Mouse (Mus musculus) G1E (cell line): Measurements from ENCODE around the gene Olfr159. TPM values are rescaled to one million over a fixed set of nuclear protein-coding genes. Genes with fewer than 3 reads are reported as not detected.

Source experiments
- ATAC-seq: 2 replicates; pipeline ENCODE4 v1.8.0; 2016; ENCODE audit warnings: mild to moderate bottlenecking; ENCODE audit not compliant: insufficient number of reproducible peaks, poor library complexity, low FRiP score, severe bottlenecking; ENCODE audit errors: extremely low read depth
- DNase-seq: peaks from one replicate; pipeline ENCODE4 v3.0.0; 2012; ENCODE audit warnings: low spot score
- H3K27me3 ChIP-seq: 2 replicates; pipeline ENCODE4 v1.6.1; 2012; ENCODE audit warnings: mild to moderate bottlenecking, low read length, inconsistent platforms; ENCODE audit not compliant: insufficient read depth
- H3K36me3 ChIP-seq: replicated peaks from 2 replicates; pipeline ENCODE3; 2012; ENCODE audit warnings: mild to moderate bottlenecking, inconsistent platforms
- H3K4me1 ChIP-seq: 2 replicates; pipeline ENCODE4 v1.6.1; 2012; ENCODE audit warnings: low read depth, low read length, inconsistent platforms, mixed read lengths; ENCODE audit not compliant: insufficient read depth
- H3K4me3 ChIP-seq: 2 replicates; pipeline ENCODE4 v1.5.1; 2012; ENCODE audit warnings: low read depth, mild to moderate bottlenecking, inconsistent platforms, low read length, moderate library complexity, mixed read lengths
- H3K9me3 ChIP-seq: replicated peaks from 2 replicates; pipeline ENCODE4 v1.6.1; 2012; ENCODE audit warnings: inconsistent platforms
- CTCF ChIP-seq: IDR thresholded peaks from 2 replicates; pipeline ENCODE4 v1.5.1; 2012; ENCODE audit warnings: low read depth, low read length, inconsistent platforms, mixed read lengths
- GATA1 ChIP-seq: IDR thresholded peaks from 2 replicates; pipeline ENCODE4 v1.6.1; 2012; ENCODE audit warnings: borderline replicate concordance, low read length, inconsistent platforms, mixed read lengths
- GATA2 ChIP-seq: IDR thresholded peaks from 2 replicates; pipeline ENCODE4 v1.6.1; 2012; ENCODE audit warnings: low read depth, low read length, inconsistent platforms, borderline replicate concordance
- POLR2AphosphoS5 ChIP-seq: IDR thresholded peaks from 2 replicates; pipeline ENCODE4 v1.6.1; 2012; ENCODE audit warnings: low read depth, low read length, inconsistent platforms; ENCODE audit not compliant: insufficient replicate concordance
- TAL1 ChIP-seq: conservative IDR thresholded peaks from 2 replicates; pipeline ENCODE4 v1.6.1; 2012; ENCODE audit warnings: low read depth, low read length, inconsistent platforms, mixed read lengths
- polyA plus RNA-seq: library from polyadenylated mRNA; stranded (reverse); fragments of >175 nt; gene quantifications from 2 replicates; pipeline ENCODE4 v1.2.3, GENCODE M21; 2012
- total RNA-seq, 2 experiments: library from RNA; stranded (forward) in 1 of 2; stranded (reverse) in 1 of 2; fragments of 200-1000 nt in 1 of 2; fragments of >200 nt in 1 of 2; fragmentation: Nextera tagmentation in 1 of 2; gene quantifications; 2 replicates each; pipeline ENCODE4 v1.2.3; 2014 to 2017

Olfr159 gene
- total and polyA plus RNA-seq, 3 experiments: not detected

DNA sequence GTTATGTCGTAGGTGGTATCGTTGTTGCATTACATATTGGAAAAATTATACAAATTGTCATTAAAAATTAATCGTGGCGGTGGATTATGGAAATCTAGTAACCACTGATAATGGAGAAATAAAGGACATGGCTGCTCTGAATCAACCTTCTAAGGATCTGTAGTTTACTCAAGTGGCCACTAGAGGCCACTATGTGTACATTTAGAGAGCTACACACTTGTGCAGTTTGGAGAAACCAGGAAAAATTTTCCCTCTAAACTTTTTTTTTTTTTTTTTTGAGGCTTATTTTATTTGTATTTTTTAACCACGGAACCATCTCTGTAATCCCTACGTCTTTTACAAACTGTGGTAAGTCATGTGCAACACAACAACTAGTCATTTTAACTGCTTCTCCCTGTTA lies 25.6 kb downstream of the Olfr159 start:
- H3K27me3 ChIP-seq: peaks cover 4% of the 10 kb centered on the region; the same call in 1 of the 2 replicates
- no peaks in the 10 kb centered on the region for H3K9me3 ChIP-seq
- no peaks in the 10 kb centered on the region for H3K4me1 ChIP-seq
- H3K4me3 ChIP-seq: no peak overlapping the region
- H3K36me3 ChIP-seq: no peaks in the 10 kb centered on the region
- ATAC-seq (no peak), DNase-seq (no peak)
- TF ChIP-seq GATA1: no peak
- TF ChIP-seq GATA2: no peak
- no peak for TF ChIP-seq CTCF
- TF ChIP-seq POLR2AphosphoS5: no peak
- TF ChIP-seq TAL1: no peak

DNA sequence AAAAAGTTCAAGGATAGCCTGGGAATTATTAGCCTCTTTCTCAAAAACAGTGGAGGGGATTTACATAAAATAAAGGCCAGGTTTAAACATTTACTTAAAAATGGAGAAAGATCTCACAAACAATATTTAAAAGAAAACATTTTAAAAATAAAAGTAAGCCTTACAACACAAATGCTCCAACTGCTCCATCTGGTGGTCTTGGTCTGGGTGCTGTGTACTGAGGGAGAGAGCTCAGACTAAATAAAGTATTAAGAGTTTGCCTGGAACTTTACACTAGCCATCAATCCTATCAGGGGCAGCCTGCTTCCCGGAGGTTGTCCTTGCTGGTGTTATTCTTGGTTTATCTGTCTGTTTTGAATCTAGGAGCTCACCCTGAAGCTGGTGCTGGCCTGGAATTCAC lies 27.7 kb downstream of the Olfr159 start:
- ATAC-seq: no peak
- H3K4me3 ChIP-seq: no peak overlapping the region
- H3K4me1 ChIP-seq: no peaks in the 10 kb centered on the region
- TF ChIP-seq GATA2: no peak
- TF ChIP-seq CTCF: no peak
- no peak for TF ChIP-seq POLR2AphosphoS5
- TF ChIP-seq GATA1: no peak
- TF ChIP-seq TAL1: no peak
- no peaks in the 10 kb centered on the region for H3K36me3 ChIP-seq
- no peak for DNase-seq
- H3K9me3 ChIP-seq: no peaks in the 10 kb centered on the region
- H3K27me3 ChIP-seq: peaks cover 7% of the 10 kb centered on the region; the same call in 1 of the 2 replicates

DNA sequence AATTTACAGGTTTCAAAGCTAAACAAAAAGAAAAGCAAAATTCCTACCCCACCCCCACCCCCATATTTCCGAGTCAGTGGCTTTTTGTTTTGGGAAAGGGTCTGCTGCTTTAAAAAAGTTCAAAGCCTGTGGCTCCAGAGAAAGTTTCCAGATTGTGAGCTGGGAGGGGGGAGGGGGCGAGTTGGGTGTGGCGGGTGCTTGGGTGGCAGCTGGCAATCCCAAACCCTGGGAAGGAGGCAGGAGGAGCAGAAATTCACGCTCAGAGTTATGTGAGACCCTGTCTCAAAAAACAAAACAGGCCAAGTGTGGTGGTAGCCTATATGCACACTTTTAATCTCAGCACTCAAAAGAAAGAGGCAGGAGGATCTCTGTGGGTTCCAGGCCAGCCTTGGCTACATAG lies 28.2 kb downstream of the Olfr159 start:
- Histone ChIP-seq H3K4me1 (no peaks in the 10 kb centered on the region), H3K36me3 (no peaks in the 10 kb centered on the region), H3K4me3 (no peak overlapping the region), H3K9me3 (no peaks in the 10 kb centered on the region), H3K27me3 (peaks cover 7% of the 10 kb centered on the region; the same call in 1 of the 2 replicates)
- ATAC-seq (no peak), DNase-seq (no peak)
- no peak for TF ChIP-seq CTCF
- TF ChIP-seq TAL1: no peak
- TF ChIP-seq GATA1: no peak
- TF ChIP-seq GATA2: no peak
- no peak for TF ChIP-seq POLR2AphosphoS5

DNA sequence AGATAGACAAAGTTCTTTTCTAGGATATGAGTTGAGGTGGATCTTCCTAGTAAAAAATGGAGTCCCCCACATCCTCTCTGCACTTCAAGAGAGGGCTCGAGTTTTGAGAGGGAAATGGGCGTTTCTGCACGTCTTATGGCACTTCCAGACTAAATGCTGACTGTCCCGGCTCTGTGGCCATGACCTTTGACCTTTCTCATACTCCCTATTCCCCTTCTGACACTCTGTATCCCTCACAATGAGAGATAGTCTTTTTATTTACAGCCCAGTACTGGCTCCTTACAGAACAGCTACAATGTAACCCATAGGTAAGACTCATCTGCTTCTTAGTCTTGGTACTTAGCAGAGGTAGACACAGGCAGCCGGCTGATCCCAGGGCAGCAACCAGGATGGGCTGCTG lies 29.3 kb downstream of the Olfr159 start:
- no peaks in the 10 kb centered on the region for H3K9me3 ChIP-seq
- ATAC-seq: no peak
- no peaks in the 10 kb centered on the region for H3K36me3 ChIP-seq
- no peak for DNase-seq
- TF ChIP-seq CTCF: no peak
- H3K4me1 ChIP-seq: no peaks in the 10 kb centered on the region
- no peak overlapping the region for H3K4me3 ChIP-seq
- peaks cover 7% of the 10 kb centered on the region; the same call in 1 of the 2 replicates for H3K27me3 ChIP-seq

DNA sequence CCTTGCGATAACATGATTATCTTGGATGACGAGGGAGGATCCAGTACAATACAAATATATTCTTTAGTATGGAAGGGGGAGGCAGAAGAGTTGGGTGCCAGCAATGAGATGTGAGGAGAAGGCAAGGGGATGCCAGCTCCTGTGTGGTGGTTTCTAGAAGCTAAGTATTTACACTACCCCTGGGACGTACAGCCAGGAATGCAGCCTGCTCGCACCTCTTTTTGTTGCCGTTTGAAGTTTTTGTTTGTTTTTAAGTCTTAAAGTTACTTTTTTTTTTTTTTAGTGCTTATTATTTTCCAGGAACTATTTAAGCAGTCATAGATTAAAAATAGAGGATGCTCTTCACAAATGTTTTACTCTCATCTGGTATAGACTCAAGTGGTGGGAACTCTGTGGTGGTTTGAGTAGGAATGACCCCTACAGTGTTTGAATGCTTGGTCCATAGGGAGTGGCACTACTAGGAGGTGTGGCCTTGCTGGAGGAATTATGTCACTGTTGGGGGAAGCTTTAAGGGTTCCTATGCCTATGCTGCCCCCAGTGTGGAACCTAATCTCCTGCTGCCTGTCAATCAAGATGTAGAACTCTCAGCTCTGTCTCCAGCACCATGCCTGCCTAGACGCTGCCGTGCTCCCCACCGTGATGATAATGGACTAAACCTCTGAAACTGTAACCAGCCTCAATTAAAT lies 31.7 kb downstream of the Olfr159 start:
- Histone ChIP-seq H3K36me3 (no peaks in the 10 kb centered on the region), H3K9me3 (no peaks in the 10 kb centered on the region), H3K27me3 (peaks cover 14% of the 10 kb centered on the region; the same call in 1 of the 2 replicates), H3K4me1 (no peaks in the 10 kb centered on the region), H3K4me3 (no peak overlapping the region)
- ATAC-seq: no peak
- DNase-seq: no peak
- TF ChIP-seq GATA1: no peak
- no peak for TF ChIP-seq CTCF

DNA sequence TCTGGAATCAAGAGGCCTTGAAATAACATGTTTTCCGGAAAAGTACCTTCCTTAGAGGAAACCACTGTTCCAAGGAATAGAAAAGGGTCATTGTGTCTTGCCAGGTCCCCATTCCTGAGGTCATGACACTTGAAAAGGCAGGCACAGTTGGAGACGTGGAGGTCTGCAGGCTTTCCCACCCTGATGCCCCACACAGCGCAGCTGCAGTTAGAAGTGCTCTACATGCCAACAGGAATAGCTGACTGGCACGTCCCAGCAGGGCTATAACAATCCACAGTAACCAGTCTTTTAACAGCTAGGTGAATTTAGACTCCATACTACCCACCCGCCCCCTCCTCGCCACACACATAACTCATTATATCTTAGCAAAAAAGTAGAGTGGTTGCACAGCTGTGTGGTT lies 33.7 kb downstream of the Olfr159 start:
- no peaks in the 10 kb centered on the region for H3K4me1 ChIP-seq
- no peaks in the 10 kb centered on the region for H3K9me3 ChIP-seq
- H3K4me3 ChIP-seq: no peak overlapping the region
- DNase-seq (no peak), ATAC-seq (no peak)
- H3K36me3 ChIP-seq: no peaks in the 10 kb centered on the region
- no peak for TF ChIP-seq CTCF
- no peak for TF ChIP-seq GATA2
- TF ChIP-seq GATA1: no peak
- TF ChIP-seq POLR2AphosphoS5: no peak
- TF ChIP-seq TAL1: no peak
- peaks cover 22% of the 10 kb centered on the region for H3K27me3 ChIP-seq

DNA sequence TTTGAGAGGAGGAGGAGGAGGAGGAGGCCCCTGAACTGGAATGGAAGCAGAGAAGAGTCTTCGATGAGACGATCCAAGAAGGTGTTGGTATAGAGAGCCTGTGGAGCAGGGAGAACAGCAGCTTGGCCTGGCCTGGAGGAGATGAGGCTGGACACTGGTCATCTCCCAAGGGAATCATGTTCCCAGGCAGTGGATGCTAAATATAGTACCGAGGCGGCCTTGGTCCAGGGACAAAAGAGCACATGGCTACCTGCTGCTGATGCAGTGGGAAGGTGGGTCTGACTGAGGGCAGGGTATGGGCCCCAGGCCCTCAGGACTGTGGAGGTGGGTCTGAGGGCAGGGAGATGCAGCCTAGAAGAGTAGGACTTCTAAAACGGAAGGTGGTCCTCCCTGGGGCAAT lies 37.6 kb downstream of the Olfr159 start:
- Histone ChIP-seq H3K27me3 (peaks cover 37% of the 10 kb centered on the region), H3K4me3 (no peak overlapping the region), H3K36me3 (no peaks in the 10 kb centered on the region), H3K4me1 (no peaks in the 10 kb centered on the region), H3K9me3 (no peaks in the 10 kb centered on the region)
- TF ChIP-seq CTCF: no peak
- no peak for TF ChIP-seq GATA1
- TF ChIP-seq GATA2: no peak
- TF ChIP-seq POLR2AphosphoS5: no peak
- no peak for TF ChIP-seq TAL1
- ATAC-seq (no peak), DNase-seq (no peak)
